ENCODE assay signal across 11 mouse cellular contexts in genomic region chr14:51921759-51922570, GRCm38 (mm10). TPM values are rescaled to one million over a fixed set of nuclear protein-coding genes. Genes with fewer than 3 reads are reported as not detected.
DNase-seq lines count a peak whose midpoint lies in the region; ATAC-seq lines count a peak whose summit lies in the region.
"Had no signal": no experiment of that assay in that cellular context is flagged by ENCODE, and none has a peak within 500 bp of the region (broad histone marks: within the 10 kb centered on the region; RNA-seq: fewer than 3 reads in every experiment).

No protein-coding gene starts in this region.

- DNase-seq in kidney, adult 9 months: no peak
- peak; percentile 44 to 54 for DNase-seq in left cerebral cortex, postnatal 36 days (ENCODE audit: low spot score in 2 of 2)
- DNase-seq in right cerebral cortex, postnatal 36 days (ENCODE audit: low spot score in 2 of 2): peak; percentile 53 to 61

- no peak overlapping the region for H3K4me2 ChIP-seq in kidney, embryonic 14.5 days (replicated peaks; ENCODE audit: low read depth, low read length)
- no peak overlapping the region for H3K4me2 ChIP-seq in forebrain, embryonic 16.5 days (ENCODE audit: low read length)
- no peak overlapping the region for H3K4me2 ChIP-seq in heart, embryonic 15.5 days
- H3K4me2 ChIP-seq: liver, embryonic 15.5 days had no signal

- H3K4me1 ChIP-seq in kidney, embryonic 14.5 days (ENCODE audit: control insufficient read depth, insufficient read depth, low read length): no peaks in the 10 kb centered on the region
- H3K4me1 ChIP-seq in forebrain, embryonic 16.5 days (replicated peaks; ENCODE audit: control insufficient read depth, insufficient read depth, low read length): peaks cover 10% of the 10 kb centered on the region
- peaks cover 22% of the 10 kb centered on the region for H3K4me1 ChIP-seq in heart, embryonic 15.5 days (replicated peaks)
- H3K4me1 ChIP-seq: liver, embryonic 15.5 days had no signal

- no peaks in the 10 kb centered on the region for H3K9me3 ChIP-seq in kidney, embryonic 14.5 days (ENCODE audit: control insufficient read depth, low read length)
- H3K9me3 ChIP-seq in forebrain, embryonic 16.5 days (ENCODE audit: control insufficient read depth, low read length): no peaks in the 10 kb centered on the region
- H3K9me3 ChIP-seq in heart, embryonic 15.5 days (replicated peaks): no peaks in the 10 kb centered on the region
- H3K9me3 ChIP-seq: liver, embryonic 15.5 days had no signal

- H3K36me3 ChIP-seq in kidney, embryonic 14.5 days (ENCODE audit: control insufficient read depth, insufficient read depth, low read length): no peaks in the 10 kb centered on the region
- H3K36me3 ChIP-seq in forebrain, embryonic 16.5 days (ENCODE audit: control insufficient read depth, insufficient read depth): no peaks in the 10 kb centered on the region
- no peaks in the 10 kb centered on the region for H3K36me3 ChIP-seq in heart, embryonic 15.5 days
- H3K36me3 ChIP-seq: liver, embryonic 15.5 days had no signal

- no peak overlapping the region for H3K4me3 ChIP-seq in kidney, embryonic 14.5 days (ENCODE audit: low read length)
- H3K4me3 ChIP-seq in forebrain, embryonic 16.5 days (replicated peaks; ENCODE audit: low read length): no peak overlapping the region
- no peak overlapping the region for H3K4me3 ChIP-seq in heart, embryonic 15.5 days
- H3K4me3 ChIP-seq: liver, embryonic 15.5 days had no signal

- intact Hi-C loops in left cerebral cortex, postnatal 36 days (cut with DNase I): no loop called here

- WGBS in kidney, embryonic 14.5 days: 75% methylated on average over 16 of the region's 16 CpGs
- 72% methylated on average over 16 of the region's 16 CpGs for WGBS in forebrain, embryonic 16.5 days
- WGBS in heart, embryonic 15.5 days: 50% methylated on average over 16 of the region's 16 CpGs

- no peak overlapping the region for H3K9ac ChIP-seq in kidney, embryonic 14.5 days (ENCODE audit: low read depth, low read length)
- H3K9ac ChIP-seq in forebrain, embryonic 16.5 days (replicated peaks; ENCODE audit: low read depth, low read length): no peak overlapping the region
- H3K9ac ChIP-seq in heart, embryonic 15.5 days: no peak overlapping the region
- H3K9ac ChIP-seq: liver, embryonic 15.5 days had no signal

- H3K27ac ChIP-seq in kidney, embryonic 14.5 days (ENCODE audit: low read depth, low read length): no peak overlapping the region
- H3K27ac ChIP-seq in forebrain, embryonic 16.5 days (ENCODE audit: low read length): no peak overlapping the region
- peak overlapping the region; percentile 32 for H3K27ac ChIP-seq in heart, embryonic 15.5 days
- H3K27ac ChIP-seq: liver, embryonic 15.5 days had no signal

- ATAC-seq in kidney, embryonic 14.5 days (ENCODE audit: low FRiP score, low TSS enrichment): peak; percentile 51; the same call in 1 of the 2 replicates
- peak; percentile 73 for ATAC-seq in forebrain, embryonic 16.5 days
- ATAC-seq in heart, embryonic 15.5 days (replicated peaks; ENCODE audit: insufficient number of reproducible peaks, insufficient read depth, low FRiP score, low read depth): peak; percentile 77
- ATAC-seq in granulocyte monocyte progenitor cell, adult 5-6 weeks (replicated peaks; ENCODE audit: poor library complexity, severe bottlenecking): no peak
- no peak for ATAC-seq in megakaryocyte progenitor cell, adult 5-6 weeks (replicated peaks; ENCODE audit: poor library complexity)

- no peaks in the 10 kb centered on the region for H3K27me3 ChIP-seq in kidney, embryonic 14.5 days (ENCODE audit: control insufficient read depth, insufficient read depth, low read length)
- H3K27me3 ChIP-seq in forebrain, embryonic 16.5 days (replicated peaks; ENCODE audit: control insufficient read depth, insufficient read depth, low read length): no peaks in the 10 kb centered on the region
- no peaks in the 10 kb centered on the region for H3K27me3 ChIP-seq in heart, embryonic 15.5 days

RNA-seq across cellular contexts. Expression of gene Rnase13, which starts 0.6 kb away (rescaled TPM):
- not detected in 2 replicates for polyA plus RNA-seq in kidney, embryonic 14.5 days (2014; fragmentation: Nextera tagmentation; extraction: Ambion mirVana)
- polyA plus RNA-seq in forebrain, embryonic 16.5 days (2015; fragmentation: Nextera tagmentation; extraction: Ambion mirVana): not detected in 2 replicates
- not detected in 2 replicates for polyA plus RNA-seq in heart, embryonic 15.5 days (2015; fragmentation: Nextera tagmentation; extraction: Ambion mirVana)
- total RNA-seq in left cerebral cortex, postnatal 36 days (2021): not detected
- total RNA-seq in granulocyte monocyte progenitor cell, adult 5-6 weeks (2014; fragmentation: Nextera tagmentation): not detected in 2 replicates
- total RNA-seq in granulocyte monocyte progenitor cell, adult 5-6 weeks (2017): not detected in 2 replicates
- total RNA-seq in megakaryocyte progenitor cell, adult 5-6 weeks (2015): not detected in 2 replicates
- total RNA-seq in megakaryocyte progenitor cell, adult 5-6 weeks (2017): not detected in 2 replicates
- total RNA-seq: ES-E14 had no signal
- polyA plus RNA-seq: liver, embryonic 15.5 days had no signal

RNA-seq across cellular contexts. Expression of gene Tppp2, which starts 3.7 kb away (rescaled TPM):
- polyA plus RNA-seq in kidney, embryonic 14.5 days (2014; fragmentation: Nextera tagmentation; extraction: Ambion mirVana): not detected in 2 replicates
- polyA plus RNA-seq in forebrain, embryonic 16.5 days (2015; fragmentation: Nextera tagmentation; extraction: Ambion mirVana): not detected in 2 replicates
- not detected in 2 replicates for polyA plus RNA-seq in heart, embryonic 15.5 days (2015; fragmentation: Nextera tagmentation; extraction: Ambion mirVana)
- total RNA-seq in left cerebral cortex, postnatal 36 days (2021): not detected
- not detected in 2 replicates for total RNA-seq in granulocyte monocyte progenitor cell, adult 5-6 weeks (2014; fragmentation: Nextera tagmentation)
- not detected in 2 replicates for total RNA-seq in granulocyte monocyte progenitor cell, adult 5-6 weeks (2017)
- total RNA-seq in megakaryocyte progenitor cell, adult 5-6 weeks (2015): not detected in 2 replicates
- total RNA-seq in megakaryocyte progenitor cell, adult 5-6 weeks (2017): not detected in 2 replicates
- total RNA-seq: ES-E14 had no signal
- polyA plus RNA-seq: cortical plate, adult 2 months; liver, embryonic 15.5 days had no signal

RNA-seq across cellular contexts. Expression of gene Ndrg2, which starts 8.0 kb away (rescaled TPM):
- polyA plus RNA-seq in kidney, embryonic 14.5 days (2014; fragmentation: Nextera tagmentation; extraction: Ambion mirVana): 13.0 and 13.7 TPM in 2 replicates
- 169 and 179 TPM in 2 replicates for polyA plus RNA-seq in forebrain, embryonic 16.5 days (2015; fragmentation: Nextera tagmentation; extraction: Ambion mirVana)
- 330 and 367 TPM in 2 replicates for polyA plus RNA-seq in heart, embryonic 15.5 days (2015; fragmentation: Nextera tagmentation; extraction: Ambion mirVana)
- 100 to 1,000 TPM; 753 to 795 TPM for total RNA-seq in left cerebral cortex, postnatal 36 days (2021)
- total RNA-seq in granulocyte monocyte progenitor cell, adult 5-6 weeks (2014; fragmentation: Nextera tagmentation): 5.4 and 6.2 TPM in 2 replicates
- total RNA-seq in granulocyte monocyte progenitor cell, adult 5-6 weeks (2017): 8.7 and 11.4 TPM in 2 replicates
- total RNA-seq in megakaryocyte progenitor cell, adult 5-6 weeks (2015): 8.9 and 10.4 TPM in 2 replicates
- 7.0 and 15.6 TPM in 2 replicates for total RNA-seq in megakaryocyte progenitor cell, adult 5-6 weeks (2017)

RNA-seq across cellular contexts. Expression of gene Slc39a2, which starts 29.3 kb away (rescaled TPM):
- polyA plus RNA-seq in kidney, embryonic 14.5 days (2014; fragmentation: Nextera tagmentation; extraction: Ambion mirVana): 0.18 and 0.33 TPM in 2 replicates
- polyA plus RNA-seq in forebrain, embryonic 16.5 days (2015; fragmentation: Nextera tagmentation; extraction: Ambion mirVana): 1.5 and 2.6 TPM in 2 replicates
- polyA plus RNA-seq in heart, embryonic 15.5 days (2015; fragmentation: Nextera tagmentation; extraction: Ambion mirVana): 0.29 and 0.34 TPM in 2 replicates
- total RNA-seq in left cerebral cortex, postnatal 36 days (2021): 1 to 10 TPM; 2.6 to 8.1 TPM
- 0.49 and 1.4 TPM in 2 replicates for total RNA-seq in granulocyte monocyte progenitor cell, adult 5-6 weeks (2014; fragmentation: Nextera tagmentation)
- 0.09 and 0.21 TPM in 2 replicates for total RNA-seq in granulocyte monocyte progenitor cell, adult 5-6 weeks (2017)
- total RNA-seq in megakaryocyte progenitor cell, adult 5-6 weeks (2015): 0.10 and 0.34 TPM in 2 replicates
- 0.17 TPM in 1 of 2 replicates, not detected in the other for total RNA-seq in megakaryocyte progenitor cell, adult 5-6 weeks (2017)

RNA-seq across cellular contexts. Expression of gene Mettl17, which starts 37.3 kb away (rescaled TPM):
- 42.3 and 56.6 TPM in 2 replicates for polyA plus RNA-seq in kidney, embryonic 14.5 days (2014; fragmentation: Nextera tagmentation; extraction: Ambion mirVana)
- polyA plus RNA-seq in forebrain, embryonic 16.5 days (2015; fragmentation: Nextera tagmentation; extraction: Ambion mirVana): 69.0 and 94.7 TPM in 2 replicates
- 35.6 and 39.4 TPM in 2 replicates for polyA plus RNA-seq in heart, embryonic 15.5 days (2015; fragmentation: Nextera tagmentation; extraction: Ambion mirVana)
- total RNA-seq in left cerebral cortex, postnatal 36 days (2021): 10 to 100 TPM; 23.6 to 45.2 TPM
- total RNA-seq in granulocyte monocyte progenitor cell, adult 5-6 weeks (2014; fragmentation: Nextera tagmentation): 15.4 and 22.2 TPM in 2 replicates
- 13.1 and 34.7 TPM in 2 replicates for total RNA-seq in granulocyte monocyte progenitor cell, adult 5-6 weeks (2017)
- total RNA-seq in megakaryocyte progenitor cell, adult 5-6 weeks (2015): 6.7 and 10.1 TPM in 2 replicates
- 14.7 and 15.5 TPM in 2 replicates for total RNA-seq in megakaryocyte progenitor cell, adult 5-6 weeks (2017)

Comparison
In these comparisons a context has a peak if more than half of its experiments do, and no peak if none do; other contexts are left out.
1. ATAC-seq: peak in kidney, embryonic 14.5 days (single experiment), forebrain, embryonic 16.5 days (single experiment) and heart, embryonic 15.5 days (single experiment); none in granulocyte monocyte progenitor cell, adult 5-6 weeks (single experiment) and megakaryocyte progenitor cell, adult 5-6 weeks (single experiment).
2. RNA of gene Ndrg2, which starts 8.0 kb away (total RNA-seq): 753 to 795 TPM in left cerebral cortex, postnatal 36 days; 5.4 to 11.4 TPM in granulocyte monocyte progenitor cell, adult 5-6 weeks and 7.0 to 15.6 TPM in megakaryocyte progenitor cell, adult 5-6 weeks; every median in the first group is over 10 times any median in the second.